Mouse (Mus musculus) heart, embryonic 10.5 days (tissue): Measurements from ENCODE around the gene Arhgef2. TPM values are rescaled to one million over a fixed set of nuclear protein-coding genes. Genes with fewer than 3 reads are reported as not detected.
A peak's percentile ranks its signal among the peaks of the same experiment; 100 is the strongest.

ENCODE experiments used
- DNase-seq: peaks from one replicate; pipeline ENCODE4 v3.0.0-alpha.2; 2017; ENCODE audit warnings: low spot score
- H3K27ac ChIP-seq: fragments of 300-500 bp; sonication (generic); 2 replicates; pipeline ENCODE4 v1.5.1; 2016; ENCODE audit warnings: mild to moderate bottlenecking
- H3K27me3 ChIP-seq: fragments of 300-500 bp; sonication (generic); 2 replicates; pipeline ENCODE4 v1.6.1; 2016; ENCODE audit warnings: mild to moderate bottlenecking; ENCODE audit not compliant: poor library complexity, insufficient read depth, severe bottlenecking
- H3K36me3 ChIP-seq: fragments of 300-500 bp; sonication (generic); 2 replicates; pipeline ENCODE4 v1.6.1; 2016; ENCODE audit warnings: mild to moderate bottlenecking, moderate library complexity
- H3K4me1 ChIP-seq: fragments of 300-500 bp; sonication (generic); 2 replicates; pipeline ENCODE4 v1.6.1; 2016; ENCODE audit warnings: mild to moderate bottlenecking
- H3K4me3 ChIP-seq: fragments of 300-500 bp; sonication (generic); 2 replicates; pipeline ENCODE4 v1.5.1; 2016; ENCODE audit warnings: mild to moderate bottlenecking, moderate library complexity
- H3K9me3 ChIP-seq: fragments of 300-500 bp; sonication (generic); 2 replicates; pipeline ENCODE4 v1.6.1; 2016; ENCODE audit warnings: mild to moderate bottlenecking, moderate library complexity
- WGBS: fragments of 180-500 bp; shearing (Covaris S2); methylation state at CpG from one replicate; pipeline ENCODE4 v1.1.7; 2016; 5-methylcytosine and 5-hydroxymethylcytosine counted together
- polyA plus RNA-seq: library from polyadenylated mRNA; unstranded; fragments of >200 nt; fragmentation: Nextera tagmentation; extraction: Ambion mirVana; gene quantifications from 2 replicates; pipeline ENCODE4 v1.2.1, GENCODE M21; 2016

Gene Arhgef2
- polyA plus RNA-seq, 1 experiment from 2014 or later, result 108 TPM

DNA sequence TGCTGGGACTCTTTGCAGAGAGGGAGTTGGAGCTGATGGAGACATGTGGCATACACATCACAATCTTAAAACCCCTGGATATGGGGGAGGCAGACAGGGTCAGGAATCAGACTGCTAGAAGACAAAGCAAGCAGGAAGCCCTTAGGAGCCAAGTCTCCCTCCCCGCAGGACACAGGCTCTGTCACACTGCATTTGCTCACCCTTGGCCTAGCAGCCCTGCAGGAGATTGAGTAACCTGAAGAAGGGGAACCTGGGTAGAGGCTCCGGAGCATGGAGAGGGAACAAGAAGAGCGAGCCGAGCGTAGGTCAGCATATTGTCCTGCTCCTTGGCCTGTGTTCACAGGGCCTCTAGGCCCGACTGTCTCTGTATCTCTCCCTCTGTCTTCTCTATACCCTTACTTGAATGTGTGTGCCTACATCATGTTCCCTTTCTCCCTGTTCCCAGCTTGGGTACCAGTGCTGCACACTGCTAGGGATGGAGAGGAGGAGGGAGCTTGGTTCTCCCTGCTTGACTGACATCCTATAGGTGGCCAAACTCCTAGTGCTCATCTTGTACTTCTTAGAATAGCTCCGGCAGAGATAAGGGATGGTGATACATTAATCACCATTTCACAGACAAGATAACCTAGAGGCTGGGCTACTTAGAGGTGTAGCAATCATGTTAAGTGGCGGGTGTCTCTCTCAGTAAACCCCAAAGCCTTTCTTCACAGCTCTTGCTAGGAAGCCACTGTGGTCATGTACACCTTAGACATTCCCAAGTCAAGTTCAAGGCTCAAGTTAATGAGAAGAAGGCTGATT is 12.5 kb downstream of the Arhgef2 start:
- 46% methylated on average over 8 of the region's 8 CpGs for WGBS
- 0 out of 2 replicates have a peak overlapping the region, but pooled peaks have one; percentile 17 for H3K27ac ChIP-seq
- no peak for DNase-seq
- no peaks in the 10 kb centered on the region for H3K9me3 ChIP-seq
- H3K27me3 ChIP-seq, result no peaks in the 10 kb centered on the region
- H3K4me3 ChIP-seq, result no peak overlapping the region
- no peaks in the 10 kb centered on the region; the same call in 1 of the 2 replicates for H3K36me3 ChIP-seq
- peaks cover 75% of the 10 kb centered on the region for H3K4me1 ChIP-seq

DNA sequence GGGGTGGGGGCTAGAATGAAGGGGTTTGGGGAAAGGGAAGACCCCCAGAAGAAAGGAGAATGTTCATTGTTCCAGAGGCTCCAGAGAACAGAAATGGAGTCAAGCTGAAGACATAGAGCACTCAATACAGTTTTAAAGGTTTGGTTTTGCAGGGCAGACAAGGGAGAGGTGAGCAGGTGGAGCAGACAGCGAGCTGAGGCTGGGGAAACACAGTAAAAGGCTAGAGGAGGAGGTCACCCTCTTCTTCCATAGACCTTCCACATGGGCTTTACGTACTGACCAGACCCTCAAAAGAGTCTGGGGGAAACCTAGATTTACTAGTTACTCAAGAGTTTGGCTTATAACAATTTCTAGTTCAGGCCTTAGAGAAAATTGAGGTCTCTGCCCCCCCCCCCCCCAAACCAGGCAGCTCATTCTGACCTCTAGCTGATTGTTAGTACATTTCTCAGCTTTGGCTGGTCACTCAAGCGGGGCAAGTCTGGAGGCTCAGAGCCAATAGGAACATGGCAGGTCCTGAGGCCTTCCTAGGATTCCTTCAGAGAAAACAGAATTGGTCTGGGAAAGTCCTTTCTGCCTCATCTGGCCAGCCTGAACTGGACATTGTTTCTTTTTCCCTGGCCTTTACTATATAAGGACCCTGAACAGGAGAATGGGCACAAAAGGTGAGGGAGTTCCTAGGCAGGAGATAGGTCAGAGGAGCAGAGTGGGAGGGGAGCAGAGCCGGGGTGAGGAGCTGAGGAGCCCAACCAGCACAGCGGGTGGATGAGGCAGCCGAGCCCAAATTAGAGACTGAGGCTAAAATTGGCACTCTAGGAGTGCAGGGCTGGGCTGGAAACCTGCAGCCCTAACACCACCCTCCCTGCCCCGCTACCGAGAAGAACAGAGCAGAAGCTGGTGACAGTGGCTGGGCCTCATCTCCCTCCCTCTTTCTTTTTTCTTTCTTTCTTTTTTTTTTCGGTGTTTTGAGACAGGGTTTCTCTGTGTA is 13.6 kb downstream of the Arhgef2 start:
- Histone ChIP-seq H3K4me1 (peaks cover 85% of the 10 kb centered on the region), H3K27ac (peak overlapping the region; percentile 99), H3K27me3 (no peaks in the 10 kb centered on the region)

GRCm38 (mm10) chr3:88620146-88620991 is 14.6 kb downstream of the Arhgef2 start:
- Histone ChIP-seq H3K36me3 (peaks cover 8% of the 10 kb centered on the region), H3K27me3 (no peaks in the 10 kb centered on the region), H3K9me3 (no peaks in the 10 kb centered on the region), H3K27ac (peak overlapping the region; percentile 99), H3K4me3 (peak overlapping the region; percentile 90), H3K4me1 (peaks cover 86% of the 10 kb centered on the region)
- DNase-seq, result no peak
- WGBS, result 9% methylated on average over 15 of the region's 15 CpGs

More for the DNA sequence above, 13.6 kb downstream of the Arhgef2 start:
- H3K4me3 ChIP-seq, result peak overlapping the region; percentile 12; the same call in 1 of the 2 replicates
- DNase-seq, result no peak
- H3K9me3 ChIP-seq, result no peaks in the 10 kb centered on the region
- WGBS, result 41% methylated on average over 9 of the region's 9 CpGs
- no peaks in the 10 kb centered on the region; the same call in 1 of the 2 replicates for H3K36me3 ChIP-seq

DNA sequence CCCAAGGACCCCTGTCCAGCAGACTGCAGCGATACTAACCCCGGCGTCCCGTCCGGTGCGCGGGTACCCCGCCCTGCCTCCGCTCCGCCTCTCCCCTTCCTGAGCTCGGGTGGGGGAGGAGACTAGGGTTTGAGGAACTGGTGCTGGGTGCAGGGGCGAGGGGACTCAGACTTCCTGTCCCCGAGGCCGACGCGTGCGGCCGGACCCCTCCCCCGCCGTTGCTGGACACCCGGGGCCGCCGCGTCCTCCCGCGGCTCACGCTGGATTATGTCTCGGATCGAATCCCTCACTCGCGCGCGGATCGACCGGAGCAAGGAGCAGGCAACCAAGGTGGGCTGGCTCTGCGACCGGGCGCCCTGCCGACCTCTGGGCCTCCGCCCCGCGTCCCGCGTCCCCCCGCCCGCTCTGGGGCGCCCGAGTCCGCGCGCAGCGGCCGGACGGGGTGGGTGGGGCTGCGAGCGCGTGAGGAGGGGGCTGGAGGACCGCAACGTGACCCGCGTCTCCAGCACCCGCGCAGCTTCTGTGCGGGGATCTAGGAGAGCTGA is 15.3 kb downstream of the Arhgef2 start:
- Histone ChIP-seq H3K27ac (peak overlapping the region; percentile 99), H3K27me3 (no peaks in the 10 kb centered on the region), H3K4me1 (peaks cover 86% of the 10 kb centered on the region), H3K9me3 (no peaks in the 10 kb centered on the region), H3K36me3 (peaks cover 11% of the 10 kb centered on the region), H3K4me3 (peak overlapping the region; percentile 90)
- under 1% methylated on average over 64 of the region's 64 CpGs for WGBS
- DNase-seq, result peak; percentile 90

DNA sequence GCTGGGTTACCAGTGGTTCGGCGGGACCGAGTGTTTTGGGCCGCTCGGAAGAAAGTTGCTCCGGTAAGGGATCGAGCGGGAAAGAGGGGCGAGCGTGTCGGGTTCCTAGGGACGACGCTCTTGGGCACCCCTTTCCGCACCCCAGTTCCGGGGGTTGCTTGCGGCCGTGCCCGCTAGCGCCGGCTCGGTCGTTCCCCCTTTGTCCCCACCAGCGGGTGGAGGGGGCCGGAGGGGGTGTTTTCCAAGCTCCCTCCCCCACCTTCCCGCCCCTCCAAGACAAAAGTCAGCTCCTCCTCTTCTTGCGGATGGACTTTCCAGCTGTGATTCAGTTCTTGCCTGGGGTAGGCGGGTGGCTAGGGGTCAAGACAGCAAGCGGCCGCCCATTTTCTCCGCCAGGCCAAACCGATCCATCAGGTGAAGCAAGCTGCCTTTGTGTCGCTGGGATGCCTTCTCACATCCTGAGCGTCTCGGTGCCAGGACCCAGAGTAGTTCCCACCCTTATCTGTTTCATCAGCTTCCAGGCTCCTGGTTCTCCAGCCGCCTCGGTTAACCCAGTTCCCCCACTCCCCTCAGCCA is 15.9 kb downstream of the Arhgef2 start:
- peaks cover 86% of the 10 kb centered on the region for H3K4me1 ChIP-seq
- H3K9me3 ChIP-seq, result no peaks in the 10 kb centered on the region
- H3K36me3 ChIP-seq, result peaks cover 17% of the 10 kb centered on the region
- no peak for DNase-seq
- H3K27ac ChIP-seq, result peak overlapping the region; percentile 99
- H3K4me3 ChIP-seq, result peak overlapping the region; percentile 90
- under 1% methylated on average over 36 of the region's 36 CpGs for WGBS
- no peaks in the 10 kb centered on the region for H3K27me3 ChIP-seq

GRCm38 (mm10) chr3:88622113-88622940 is 16.6 kb downstream of the Arhgef2 start:
- H3K27me3 ChIP-seq, result no peaks in the 10 kb centered on the region
- no peaks in the 10 kb centered on the region for H3K9me3 ChIP-seq
- H3K27ac ChIP-seq, result peak overlapping the region; percentile 99
- peaks cover 19% of the 10 kb centered on the region for H3K36me3 ChIP-seq
- under 1% methylated on average over 24 of the region's 24 CpGs for WGBS
- DNase-seq, result no peak
- H3K4me3 ChIP-seq, result peak overlapping the region; percentile 90
- peaks cover 86% of the 10 kb centered on the region for H3K4me1 ChIP-seq

DNA sequence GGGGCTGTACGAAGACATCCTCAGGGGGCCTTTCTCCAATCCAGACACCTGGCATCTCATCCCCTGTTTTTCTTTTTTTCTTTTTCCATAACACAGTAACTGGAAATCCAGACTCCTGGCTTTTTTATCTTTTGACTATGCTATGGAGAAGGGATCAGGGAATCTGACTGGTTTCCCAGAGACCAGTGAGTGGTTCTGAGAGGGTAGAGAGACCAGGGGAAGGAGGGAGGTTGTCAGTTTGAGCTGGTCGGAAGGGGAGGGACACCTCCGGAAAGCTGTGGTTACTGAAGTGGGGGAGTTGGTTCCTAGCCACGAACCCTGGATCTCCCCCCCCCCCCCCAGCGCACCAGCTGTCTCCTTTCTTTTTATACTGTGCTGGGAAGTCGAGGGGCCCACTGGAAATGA is 17.2 kb downstream of the Arhgef2 start:
- no peaks in the 10 kb centered on the region for H3K27me3 ChIP-seq
- no peak for DNase-seq
- peaks cover 85% of the 10 kb centered on the region for H3K4me1 ChIP-seq
- peak overlapping the region; percentile 99 for H3K27ac ChIP-seq
- peak overlapping the region; percentile 90 for H3K4me3 ChIP-seq
- 0% methylated on average over 4 of the region's 6 CpGs for WGBS
- peaks cover 24% of the 10 kb centered on the region for H3K36me3 ChIP-seq
- no peaks in the 10 kb centered on the region for H3K9me3 ChIP-seq

- peaks cover 29% of the 10 kb centered on the region for H3K36me3 ChIP-seq
- no peaks in the 10 kb centered on the region for H3K27me3 ChIP-seq
- H3K4me1 ChIP-seq, result peaks cover 85% of the 10 kb centered on the region
- no peak for DNase-seq
- H3K4me3 ChIP-seq, result peak overlapping the region; percentile 90
- no peaks in the 10 kb centered on the region for H3K9me3 ChIP-seq
- peak overlapping the region; percentile 99 for H3K27ac ChIP-seq
- WGBS, result 5% methylated on average over 15 of the region's 15 CpGs
Measured at GRCm38 (mm10) chr3:88623346-88624135, 17.8 kb downstream of the Arhgef2 start.

DNA sequence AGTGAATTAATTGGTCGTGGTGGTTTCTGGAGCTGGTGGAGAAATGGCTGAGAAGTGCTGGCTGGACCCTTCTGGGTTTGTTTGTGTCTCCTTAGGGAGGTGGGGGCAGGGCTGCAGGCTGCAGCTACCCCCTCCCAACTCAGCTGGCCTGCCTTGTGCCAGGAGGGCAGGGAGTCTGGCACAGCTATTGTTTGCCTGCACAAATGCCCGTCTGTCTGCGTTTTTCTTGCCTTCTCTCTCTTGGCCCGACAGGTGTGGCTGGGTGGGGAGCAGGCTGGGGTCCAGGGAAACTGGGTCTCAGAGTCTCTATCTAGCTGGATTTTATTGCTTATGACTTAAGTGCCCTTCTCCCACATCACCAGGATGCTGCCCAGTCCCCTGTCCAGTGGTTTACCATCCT is 18.6 kb downstream of the Arhgef2 start:
- no peak for DNase-seq
- peaks cover 37% of the 10 kb centered on the region for H3K36me3 ChIP-seq
- peaks cover 85% of the 10 kb centered on the region for H3K4me1 ChIP-seq
- H3K9me3 ChIP-seq, result no peaks in the 10 kb centered on the region
- H3K27ac ChIP-seq, result peak overlapping the region; percentile 99
- 47% methylated on average over 4 of the region's 4 CpGs for WGBS
- H3K27me3 ChIP-seq, result no peaks in the 10 kb centered on the region
- peak overlapping the region; percentile 90 for H3K4me3 ChIP-seq

DNA sequence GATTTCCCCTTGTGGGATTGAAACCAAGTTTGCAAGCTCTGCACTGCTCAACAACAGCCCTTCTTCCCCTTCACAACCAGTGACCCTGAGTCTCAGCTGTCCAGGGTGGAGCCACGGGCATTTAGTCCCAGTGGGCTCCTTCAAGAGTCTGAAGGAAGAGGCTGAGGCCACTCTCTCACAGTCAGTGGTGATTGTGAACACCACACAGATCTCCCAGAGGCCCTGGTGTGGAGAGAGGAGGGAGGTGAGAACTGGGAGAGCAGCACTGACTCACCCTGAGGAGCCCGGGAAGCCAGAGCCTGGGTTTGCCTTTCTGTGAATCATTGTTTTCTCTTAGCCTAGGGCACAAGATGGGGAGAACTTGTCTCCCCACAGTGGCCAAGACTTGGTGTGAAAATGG is 19.2 kb downstream of the Arhgef2 start:
- H3K27me3 ChIP-seq, result no peaks in the 10 kb centered on the region
- peak overlapping the region; percentile 90 for H3K4me3 ChIP-seq
- no peaks in the 10 kb centered on the region for H3K9me3 ChIP-seq
- H3K36me3 ChIP-seq, result peaks cover 43% of the 10 kb centered on the region
- peaks cover 85% of the 10 kb centered on the region for H3K4me1 ChIP-seq
- 29% methylated on average over 2 of the region's 2 CpGs for WGBS
- DNase-seq, result no peak
- H3K27ac ChIP-seq, result peak overlapping the region; percentile 99
